Mouse (Mus musculus): Measurements from ENCODE around the gene Frrs1l.

DNA sequence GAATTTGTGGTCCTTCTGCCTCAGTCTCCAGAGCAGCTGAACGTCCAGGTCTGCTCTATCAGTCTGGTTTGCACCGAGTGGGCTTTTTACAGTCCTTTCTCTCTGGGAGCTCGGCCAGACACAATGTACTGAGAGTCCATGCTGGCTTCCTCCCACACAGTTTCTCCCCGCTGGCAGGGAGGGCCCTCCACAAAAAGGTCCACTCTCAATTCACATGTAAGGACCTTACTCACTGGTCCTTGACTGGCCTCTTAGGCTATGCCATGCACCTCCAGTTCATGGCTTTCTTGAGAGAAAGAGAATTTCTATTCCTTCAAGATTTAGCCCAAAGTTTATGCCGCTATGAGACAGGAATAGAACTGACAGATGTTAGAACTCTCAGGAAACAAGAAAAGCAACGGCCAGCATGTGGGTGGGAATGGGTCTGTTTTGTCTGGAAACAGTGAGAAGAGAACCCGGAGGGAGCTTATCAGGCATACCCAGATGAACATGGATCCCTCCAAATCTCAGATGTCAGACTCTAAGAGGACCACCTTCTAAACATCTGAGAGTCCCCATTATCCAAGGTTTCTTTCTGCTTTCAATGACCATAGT lies 24.5 kb downstream of the Frrs1l start:
- TF ChIP-seq GATA1 (IDR thresholded peaks at IDR 0.05; ENCODE audit: low read length) (no peak), TAL1 (IDR thresholded peaks at IDR 0.05; ENCODE audit: low read length) (no peak)
